Mouse (Mus musculus): Measurements from ENCODE around the gene 2310030G06Rik. TPM values are rescaled to one million over a fixed set of nuclear protein-coding genes. Genes with fewer than 3 reads are reported as not detected.

The 2310030G06Rik gene
- polyA plus RNA-seq, 1 experiment, result 22.3 TPM

- peak; percentile 33 for DNase-seq (ENCODE audit: low read depth)
Observed at GRCm38 (mm10) chr9:50700921-50701691, 45.2 kb downstream of the 2310030G06Rik start.

DNA sequence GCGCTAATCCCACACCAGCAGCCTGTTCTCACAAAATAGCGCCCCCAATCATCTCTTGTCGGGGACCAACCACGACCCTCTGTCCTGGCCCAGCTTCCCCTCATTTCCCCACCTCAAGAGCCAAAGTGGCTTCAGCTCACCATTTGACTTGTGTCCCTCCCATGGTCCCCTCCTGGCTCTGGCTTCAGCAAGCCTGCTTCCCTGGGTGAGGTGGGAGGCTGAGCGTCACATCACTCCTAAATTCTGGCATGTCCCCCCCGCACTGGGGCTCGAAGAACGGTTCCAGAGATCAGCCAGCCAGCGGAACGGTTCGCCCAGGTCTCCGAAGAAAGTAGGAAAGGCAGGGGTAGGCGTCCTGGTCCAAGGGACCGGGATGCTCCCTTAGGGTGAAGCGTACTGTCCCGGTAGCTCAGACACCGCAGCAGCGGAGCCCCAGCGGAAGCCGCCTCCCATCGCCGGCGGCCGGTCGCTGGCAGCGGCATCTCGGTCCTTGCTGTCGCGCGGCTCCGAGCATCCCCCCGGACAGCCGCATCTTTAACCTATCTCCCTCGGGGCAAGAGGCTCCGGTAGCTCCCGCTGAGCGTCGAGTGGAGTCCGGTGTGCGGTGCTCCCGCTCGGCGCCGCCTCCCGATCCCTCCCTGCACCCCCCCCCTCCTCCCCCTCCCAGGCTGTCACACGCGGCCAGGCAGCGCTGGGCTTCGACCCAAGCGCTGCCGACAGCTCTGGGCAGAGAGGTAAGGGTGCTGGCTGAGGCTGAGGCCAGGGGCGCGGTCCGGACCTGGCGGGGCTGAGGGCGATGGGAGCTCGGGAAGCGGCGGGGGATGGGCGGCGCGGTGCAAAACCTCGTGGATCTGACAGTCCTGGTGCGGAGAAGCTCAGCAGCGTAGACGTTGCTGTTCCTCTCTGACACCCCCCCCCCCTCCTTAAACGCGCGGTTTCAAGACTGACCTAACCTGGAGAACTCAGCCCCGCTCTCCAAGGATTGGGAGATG lies 47.6 kb downstream of the 2310030G06Rik start:
- no peak for DNase-seq (ENCODE audit: low read depth)

GRCm38 (mm10) chr9:50697706-50698041 lies 48.7 kb downstream of the 2310030G06Rik start:
- DNase-seq (ENCODE audit: low read depth), result no peak

DNA sequence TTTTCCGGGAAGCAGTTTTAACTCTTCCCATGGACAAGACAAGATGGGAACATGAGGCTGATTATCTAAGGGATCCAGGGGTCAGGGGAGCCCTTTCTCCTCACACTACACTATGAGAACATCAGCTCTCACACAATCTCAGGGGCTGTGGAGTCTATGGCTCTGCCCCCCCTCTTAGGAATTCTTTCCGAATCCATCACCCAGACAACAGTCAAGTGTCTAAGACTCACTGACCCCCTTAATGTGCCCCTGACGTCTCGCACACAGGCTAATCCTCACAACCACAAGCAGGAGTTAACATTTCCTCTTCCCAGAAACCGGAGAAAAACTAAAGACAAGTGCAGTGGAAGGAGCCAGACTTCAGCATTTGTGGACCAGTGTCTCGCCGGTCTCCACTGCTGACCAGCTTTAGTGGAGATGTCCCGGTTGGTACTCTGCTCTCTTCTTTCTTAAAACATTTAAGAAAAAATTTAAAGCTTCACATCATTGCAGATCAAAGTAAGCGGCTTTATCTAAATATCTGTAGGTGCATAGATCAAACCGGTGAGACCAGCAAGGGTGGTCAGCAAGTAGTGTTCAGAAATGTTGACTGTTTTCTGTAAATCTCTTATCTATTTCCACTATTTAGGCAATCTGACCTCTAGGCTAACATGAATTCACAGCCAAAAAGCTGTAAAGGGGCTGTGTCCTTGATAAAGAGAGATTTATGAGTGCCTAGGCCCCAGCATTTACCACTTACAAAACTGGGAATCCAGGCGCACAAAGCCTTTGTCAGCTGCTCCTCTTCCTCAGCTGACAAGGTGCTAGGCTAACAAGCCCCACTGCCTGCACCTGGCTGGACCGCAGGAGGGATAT lies 49.3 kb downstream of the 2310030G06Rik start:
- DNase-seq (ENCODE audit: low read depth), result no peak

DNA sequence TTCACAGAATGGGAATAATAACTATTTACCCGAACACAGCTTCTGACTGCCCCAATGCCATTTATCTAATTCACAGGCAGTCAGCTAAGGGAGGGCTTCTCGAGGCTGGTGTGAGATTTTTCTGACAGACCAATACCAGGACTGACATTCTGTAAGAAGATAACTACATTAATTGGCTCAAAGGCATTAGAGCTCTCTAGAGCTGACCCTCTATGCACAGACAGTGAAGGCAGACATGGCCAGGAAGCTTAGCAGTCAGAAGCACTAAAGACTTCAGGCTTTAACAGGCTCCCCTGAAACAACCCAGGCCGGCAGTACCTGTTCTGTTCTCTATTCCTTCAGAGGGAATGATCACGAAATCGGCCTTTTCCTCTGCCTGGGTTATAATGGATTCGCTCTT lies 51.2 kb downstream of the 2310030G06Rik start:
- no peak for DNase-seq (ENCODE audit: low read depth)

DNA sequence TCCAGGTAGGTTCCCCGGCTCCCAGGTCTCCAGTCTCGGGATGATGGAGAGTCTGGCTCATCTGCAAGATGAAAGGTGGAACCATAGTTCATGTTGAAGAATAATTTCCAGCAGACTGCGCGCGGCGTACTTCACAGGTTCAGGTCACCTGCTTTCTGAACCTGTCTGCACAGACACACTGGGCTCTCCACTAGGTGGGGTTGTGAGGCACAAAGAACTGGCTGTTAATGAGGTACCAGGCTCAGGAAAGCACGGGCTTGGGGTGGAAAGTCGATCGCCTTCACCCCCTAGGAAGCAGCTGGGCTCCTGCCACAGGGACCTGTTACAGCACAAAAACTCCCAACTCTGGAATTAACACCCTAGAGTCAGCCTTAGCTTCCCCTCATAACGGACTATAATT lies 52.7 kb downstream of the 2310030G06Rik start:
- DNase-seq (ENCODE audit: low read depth), result no peak

DNA sequence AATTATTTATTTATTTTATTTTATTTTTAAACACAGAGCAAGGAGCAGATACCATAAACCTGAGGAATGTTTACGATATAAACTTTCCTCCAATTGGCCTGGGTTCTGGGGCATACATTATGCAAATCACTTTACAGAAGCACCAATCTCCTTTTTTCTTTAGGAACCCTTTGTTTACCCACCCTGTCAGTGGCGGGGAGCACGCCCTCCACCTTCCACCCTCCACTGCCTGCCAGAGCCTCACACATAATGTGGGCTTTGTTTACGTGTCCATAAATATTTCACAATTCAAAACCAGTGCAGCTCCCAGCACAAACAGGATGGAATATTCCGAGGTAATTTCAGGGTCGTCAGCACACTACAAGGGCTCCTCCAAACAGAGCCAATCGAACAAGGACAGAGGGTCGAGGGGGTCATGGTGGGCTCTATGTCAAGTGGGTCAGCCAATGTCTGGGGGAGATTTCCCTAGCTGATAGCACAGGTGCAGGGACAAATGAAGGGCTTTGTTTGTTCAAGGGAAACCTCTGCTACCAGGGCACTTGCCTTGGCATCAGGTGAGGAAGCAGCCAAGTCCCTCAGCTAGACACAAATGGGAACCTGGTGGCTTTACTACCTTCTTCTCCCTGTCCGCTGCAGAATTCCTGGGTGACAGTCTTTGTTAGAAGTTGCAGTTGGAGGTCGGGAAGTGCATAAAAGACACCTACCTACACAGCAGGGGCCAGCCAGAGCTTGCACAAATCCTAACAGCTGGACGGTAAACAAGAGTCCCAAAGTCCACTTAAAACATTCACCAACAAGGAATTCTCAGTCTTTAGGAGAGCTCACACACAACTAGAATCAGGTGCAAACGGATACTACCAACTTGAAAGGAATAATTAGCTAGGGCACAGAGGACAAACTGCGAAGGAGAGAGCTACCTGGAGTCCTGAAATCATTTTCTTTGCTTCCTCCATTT lies 53.4 kb downstream of the 2310030G06Rik start:
- no peak for DNase-seq (ENCODE audit: low read depth)

Other genes with a start within 250 kb of the 2310030G06Rik start
- gene Pts, start 217.8 kb downstream of the 2310030G06Rik start, polyA plus RNA-seq (2012; rRNA removed), result 50.6 and 51.6 TPM in 2 replicates
- gene Il18, start 191.7 kb downstream of the 2310030G06Rik start, polyA plus RNA-seq (2012; rRNA removed), result 2.7 and 3.5 TPM in 2 replicates
- gene Bco2, start 191.4 kb downstream of the 2310030G06Rik start, polyA plus RNA-seq (2012; rRNA removed), result 0.34 and 0.79 TPM in 2 replicates
- not detected in 2 replicates for gene Tex12, start 185.2 kb downstream of the 2310030G06Rik start, polyA plus RNA-seq (2012; rRNA removed)
- gene Sdhd, start 142.7 kb downstream of the 2310030G06Rik start, polyA plus RNA-seq (2012; rRNA removed), result 162 and 250 TPM in 2 replicates
- 246 and 300 TPM in 2 replicates for gene Timm8b, start 142.6 kb downstream of the 2310030G06Rik start, polyA plus RNA-seq (2012; rRNA removed)
- 3.5 and 5.2 TPM in 2 replicates for gene Pih1d2, start 129.2 kb downstream of the 2310030G06Rik start, polyA plus RNA-seq (2012; rRNA removed)
- gene Nkapd1, start 129.1 kb downstream of the 2310030G06Rik start, polyA plus RNA-seq (2012; rRNA removed), result 6.1 and 7.7 TPM in 2 replicates
- 46.0 and 58.7 TPM in 2 replicates for gene Dlat, start 86.8 kb downstream of the 2310030G06Rik start, polyA plus RNA-seq (2012; rRNA removed)
- gene Dixdc1, start 7.0 kb downstream of the 2310030G06Rik start, polyA plus RNA-seq (2012; rRNA removed), result 2.5 and 3.3 TPM in 2 replicates
- 157 and 293 TPM in 2 replicates for gene Cryab, start 4.8 kb upstream of the 2310030G06Rik start, polyA plus RNA-seq (2012; rRNA removed)
- gene Hspb2, start 5.8 kb upstream of the 2310030G06Rik start, polyA plus RNA-seq (2012; rRNA removed), result 17.6 and 28.4 TPM in 2 replicates
- gene Fdxacb1, start 21.7 kb upstream of the 2310030G06Rik start, polyA plus RNA-seq (2012; rRNA removed), result 6.3 TPM in 2 replicates
- gene Alg9, start 28.5 kb upstream of the 2310030G06Rik start, polyA plus RNA-seq (2012; rRNA removed), result 38.9 and 55.4 TPM in 2 replicates
- gene 1110032A03Rik, start 29.0 kb upstream of the 2310030G06Rik start, polyA plus RNA-seq (2012; rRNA removed), result 109 and 170 TPM in 2 replicates
- 48.4 and 49.0 TPM in 2 replicates for gene Ppp2r1b, start 98.8 kb upstream of the 2310030G06Rik start, polyA plus RNA-seq (2012; rRNA removed)

Data from gonadal fat pad, adult 2 months (tissue).